Mouse (Mus musculus) lung, embryonic 15.5 days (tissue): Measurements from ENCODE around the gene Hlcs. TPM values are rescaled to one million over a fixed set of nuclear protein-coding genes. Genes with fewer than 3 reads are reported as not detected.
A peak's percentile ranks its signal among the peaks of the same experiment; 100 is the strongest.

Experiments used
- ATAC-seq: fragments of 200-750 bp; cut with Nextera tagmentation; 2 replicates; pipeline ENCODE4 v1.8.0; 2017; ENCODE audit warnings: moderate number of reproducible peaks, borderline replicate concordance; ENCODE audit not compliant: low FRiP score, low TSS enrichment; ENCODE audit errors: extremely low read depth
- H3K27ac ChIP-seq: fragments of 300-500 bp; sonication (generic); 2 replicates; pipeline ENCODE4 v1.5.1; 2015; ENCODE audit warnings: moderate library complexity, mild to moderate bottlenecking, inconsistent platforms
- H3K27me3 ChIP-seq: fragments of 300-500 bp; sonication (generic); 2 replicates; pipeline ENCODE4 v1.6.1; 2015; ENCODE audit warnings: inconsistent platforms
- H3K36me3 ChIP-seq: fragments of 300-500 bp; sonication (generic); 2 replicates; pipeline ENCODE4 v1.6.1; 2015; ENCODE audit warnings: inconsistent platforms
- H3K4me1 ChIP-seq: fragments of 300-500 bp; sonication (generic); 2 replicates; pipeline ENCODE4 v1.6.1; 2015; ENCODE audit warnings: inconsistent platforms
- H3K4me2 ChIP-seq: fragments of 300-500 bp; sonication (generic); 2 replicates; pipeline ENCODE4 v1.6.1; 2015; ENCODE audit warnings: inconsistent platforms, mild to moderate bottlenecking, moderate library complexity
- H3K4me3 ChIP-seq: fragments of 300-500 bp; sonication (generic); 2 replicates; pipeline ENCODE4 v1.5.1; 2015; ENCODE audit warnings: mild to moderate bottlenecking, inconsistent platforms
- H3K9ac ChIP-seq: fragments of 300-500 bp; sonication (generic); 2 replicates; pipeline ENCODE4 v1.6.1; 2015; ENCODE audit warnings: inconsistent platforms
- H3K9me3 ChIP-seq: fragments of 300-500 bp; sonication (generic); 2 replicates; pipeline ENCODE4 v1.6.1; 2016; ENCODE audit warnings: inconsistent platforms
- WGBS: fragments of 180-500 bp; shearing (Covaris S2); methylation state at CpG from one replicate; pipeline ENCODE4 v1.1.7; 2015; 5-methylcytosine and 5-hydroxymethylcytosine counted together
- polyA plus RNA-seq: library from polyadenylated mRNA; unstranded; fragments of >200 nt; fragmentation: Nextera tagmentation; extraction: Ambion mirVana; gene quantifications from 2 replicates; pipeline ENCODE4 v1.2.1, GENCODE M21; 2015

Hlcs gene
- polyA plus RNA-seq, 1 experiment from 2014 or later, result 9.1 TPM

- H3K36me3 ChIP-seq, result no peaks in the 10 kb centered on the region
- peaks cover 6% of the 10 kb centered on the region; the same call in 1 of the 2 replicates for H3K27me3 ChIP-seq
- no peak overlapping the region for H3K27ac ChIP-seq
- peak overlapping the region; percentile 41 for H3K4me2 ChIP-seq
- no peaks in the 10 kb centered on the region for H3K4me1 ChIP-seq
- H3K4me3 ChIP-seq, result no peak overlapping the region
- H3K9me3 ChIP-seq, result no peaks in the 10 kb centered on the region
- 12% methylated on average over 30 of the region's 30 CpGs for WGBS
- no peak overlapping the region for H3K9ac ChIP-seq
- peak; percentile 53; the same call in 1 of the 2 replicates for ATAC-seq
Observed at GRCm38 (mm10) chr16:94302274-94303202, 10.8 kb downstream of the Hlcs start.

DNA sequence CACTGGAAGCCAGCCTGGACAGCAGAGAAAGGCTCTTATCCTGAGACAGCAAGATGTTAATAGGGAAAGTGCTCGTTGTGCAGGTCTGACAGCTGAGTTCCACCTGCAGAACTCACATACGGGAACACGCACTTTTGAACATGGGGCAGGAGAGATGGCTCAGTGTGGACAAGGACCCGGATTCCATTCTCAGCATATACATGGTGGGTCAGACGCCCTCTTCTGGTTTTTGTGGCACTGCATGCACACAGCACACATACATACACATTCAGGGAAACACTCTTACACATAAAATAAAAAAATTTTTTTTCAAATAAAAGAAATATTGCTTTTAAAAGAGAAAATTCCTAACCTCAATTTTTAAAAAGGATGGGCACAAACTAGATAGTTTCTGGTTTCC, 11.7 kb downstream of the Hlcs start:
- no peak overlapping the region for H3K4me2 ChIP-seq
- no peak overlapping the region for H3K9ac ChIP-seq
- H3K27ac ChIP-seq, result no peak overlapping the region
- no peak for ATAC-seq
- no peaks in the 10 kb centered on the region for H3K9me3 ChIP-seq
- H3K4me1 ChIP-seq, result no peaks in the 10 kb centered on the region
- no peaks in the 10 kb centered on the region for H3K36me3 ChIP-seq
- H3K4me3 ChIP-seq, result no peak overlapping the region
- 72% methylated on average over 5 of the region's 5 CpGs for WGBS
- H3K27me3 ChIP-seq, result peaks cover 6% of the 10 kb centered on the region; the same call in 1 of the 2 replicates

DNA sequence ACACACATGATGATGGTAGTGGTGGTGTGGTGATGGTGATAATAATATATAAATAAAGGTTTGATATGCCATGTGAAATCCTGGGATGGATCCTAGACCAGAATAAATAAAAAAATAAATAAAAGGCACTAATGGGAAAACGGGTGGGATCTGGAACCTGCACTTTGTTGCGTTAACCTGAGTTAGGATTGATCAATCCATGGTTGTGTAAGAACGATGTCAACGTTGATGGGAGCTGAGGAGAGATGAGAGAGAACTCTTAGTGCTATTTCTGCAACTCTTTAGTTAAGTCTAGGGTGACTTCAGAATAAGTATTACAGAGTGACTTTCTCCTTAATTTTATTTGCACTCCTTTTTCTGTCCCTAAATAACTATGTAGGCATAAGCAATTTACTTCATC, 12.2 kb downstream of the Hlcs start:
- no peak overlapping the region for H3K9ac ChIP-seq
- WGBS, result 90% methylated on average over 4 of the region's 4 CpGs

DNA sequence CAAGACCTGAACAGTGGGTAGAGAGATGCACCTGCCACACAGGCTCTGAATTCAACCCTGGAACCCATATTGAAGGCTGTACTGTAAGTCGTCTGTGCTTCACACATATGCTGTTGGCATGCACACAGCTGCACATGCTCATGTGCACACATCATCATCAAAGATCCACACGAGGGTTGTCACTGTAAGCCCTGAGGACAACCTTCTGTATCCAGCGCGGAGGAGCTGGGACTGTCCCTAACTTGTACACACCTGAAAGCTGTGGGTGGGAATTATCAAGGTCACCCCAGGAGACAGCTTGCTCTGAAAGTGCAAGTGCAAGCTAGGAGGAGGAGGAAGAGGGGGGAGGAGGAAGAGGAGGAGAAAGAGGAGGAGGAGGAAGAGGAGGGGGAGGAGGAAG, 14.2 kb downstream of the Hlcs start:
- H3K9ac ChIP-seq, result no peak overlapping the region
- no peak overlapping the region for H3K27ac ChIP-seq
- H3K9me3 ChIP-seq, result no peaks in the 10 kb centered on the region
- WGBS, result 56% methylated on average over 4 of the region's 4 CpGs
- H3K4me1 ChIP-seq, result no peaks in the 10 kb centered on the region
- peaks cover 6% of the 10 kb centered on the region; the same call in 1 of the 2 replicates for H3K27me3 ChIP-seq
- H3K4me3 ChIP-seq, result no peak overlapping the region
- no peak for ATAC-seq
- no peaks in the 10 kb centered on the region for H3K36me3 ChIP-seq
- no peak overlapping the region for H3K4me2 ChIP-seq

More for the DNA sequence above, 12.2 kb downstream of the Hlcs start:
- Histone ChIP-seq H3K27me3 (peaks cover 6% of the 10 kb centered on the region; the same call in 1 of the 2 replicates), H3K4me2 (no peak overlapping the region), H3K4me1 (no peaks in the 10 kb centered on the region), H3K9me3 (no peaks in the 10 kb centered on the region), H3K36me3 (no peaks in the 10 kb centered on the region), H3K27ac (no peak overlapping the region), H3K4me3 (no peak overlapping the region)
- ATAC-seq, result no peak

GRCm38 (mm10) chr16:94298081-94298480, 15.3 kb downstream of the Hlcs start:
- Histone ChIP-seq H3K27me3 (peaks cover 4% of the 10 kb centered on the region; the same call in 1 of the 2 replicates), H3K4me3 (no peak overlapping the region), H3K4me2 (no peak overlapping the region), H3K9ac (no peak overlapping the region), H3K36me3 (no peaks in the 10 kb centered on the region), H3K27ac (no peak overlapping the region), H3K4me1 (no peaks in the 10 kb centered on the region), H3K9me3 (no peaks in the 10 kb centered on the region)
- 84% methylated on average over 5 of the region's 5 CpGs for WGBS
- ATAC-seq, result no peak

DNA sequence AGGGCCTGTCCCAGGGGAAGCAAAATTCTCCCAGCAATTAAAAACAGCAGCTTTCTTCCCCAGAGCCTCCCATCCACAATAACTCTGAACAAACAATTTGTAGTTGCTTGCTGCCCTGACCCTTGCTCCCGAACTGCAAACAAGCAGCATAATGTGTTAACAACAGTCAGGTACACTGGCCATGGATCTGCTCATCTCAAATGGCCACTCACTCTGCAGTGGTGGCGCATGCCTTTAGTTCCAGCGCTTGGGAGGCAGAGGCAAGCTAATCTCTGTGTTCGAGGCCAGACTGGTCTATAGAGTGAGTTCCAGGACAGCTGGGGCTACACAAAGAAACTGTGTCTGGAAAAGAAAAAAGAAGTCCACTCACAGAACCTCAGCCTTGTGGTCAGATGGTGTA, 22.2 kb downstream of the Hlcs start:
- Histone ChIP-seq H3K4me3 (no peak overlapping the region), H3K36me3 (no peaks in the 10 kb centered on the region), H3K27me3 (no peaks in the 10 kb centered on the region), H3K9ac (no peak overlapping the region), H3K9me3 (no peaks in the 10 kb centered on the region), H3K4me1 (peaks cover 13% of the 10 kb centered on the region), H3K4me2 (no peak overlapping the region), H3K27ac (no peak overlapping the region)
- 85% methylated on average over 4 of the region's 4 CpGs for WGBS
- no peak for ATAC-seq

DNA sequence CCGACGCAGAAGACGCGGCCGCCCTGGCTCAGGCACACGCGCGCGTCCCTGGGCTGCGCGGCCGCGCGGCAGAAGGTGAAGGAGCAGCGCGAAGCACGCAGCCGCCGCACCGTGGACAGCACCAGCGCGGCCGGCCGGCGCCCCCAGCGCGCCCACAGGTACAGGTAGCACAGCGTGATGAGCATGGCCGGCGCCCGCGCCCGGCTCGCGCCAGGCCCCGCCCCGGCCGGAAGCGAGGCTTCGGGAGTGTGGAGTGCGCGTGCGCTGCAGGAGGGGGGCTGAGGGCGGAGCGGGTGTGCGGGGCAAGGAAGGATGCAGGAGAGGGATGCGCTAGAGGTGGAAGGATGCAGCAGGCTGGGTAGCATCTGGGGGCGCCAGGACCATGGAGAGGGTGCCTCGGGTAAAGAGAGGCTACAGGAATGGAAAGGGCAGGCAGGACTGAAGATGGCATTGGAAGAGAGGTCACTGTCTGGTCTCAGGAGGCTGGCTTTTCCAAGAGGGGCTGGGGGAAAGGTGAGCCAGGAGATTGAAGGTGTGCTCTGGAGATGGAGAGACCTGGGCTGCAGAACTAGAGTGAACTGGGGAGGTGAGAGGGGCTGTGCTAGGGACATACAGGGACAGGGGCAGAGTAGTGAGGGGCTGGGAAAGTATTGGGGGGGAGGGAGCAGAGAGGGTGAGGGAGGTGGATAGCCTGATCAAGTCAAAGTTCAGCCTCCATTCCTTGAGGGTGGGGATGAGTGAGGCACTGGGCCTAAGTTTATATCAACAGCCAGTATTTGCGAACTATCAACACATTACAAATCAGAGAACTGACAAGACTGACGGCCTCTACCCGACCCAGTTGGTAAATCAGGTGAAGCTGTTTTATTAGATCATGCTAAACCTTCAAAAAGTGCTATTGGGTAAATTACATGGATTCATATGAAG, 23.0 kb downstream of the Hlcs start:
- Histone ChIP-seq H3K4me1 (peaks cover 13% of the 10 kb centered on the region), H3K9ac (peak overlapping the region; percentile 78), H3K27ac (peak overlapping the region; percentile 25), H3K36me3 (no peaks in the 10 kb centered on the region), H3K27me3 (no peaks in the 10 kb centered on the region), H3K9me3 (no peaks in the 10 kb centered on the region), H3K4me3 (peak overlapping the region; percentile 85), H3K4me2 (peak overlapping the region; percentile 97)
- peak; percentile 91 for ATAC-seq
- WGBS, result 5% methylated on average over 52 of the region's 52 CpGs

GRCm38 (mm10) chr16:94289138-94290072, 24.0 kb downstream of the Hlcs start:
- 9% methylated on average over 39 of the region's 39 CpGs for WGBS
- Histone ChIP-seq H3K4me3 (peak overlapping the region; percentile 85), H3K9me3 (no peaks in the 10 kb centered on the region), H3K4me1 (peaks cover 13% of the 10 kb centered on the region), H3K36me3 (no peaks in the 10 kb centered on the region), H3K27me3 (no peaks in the 10 kb centered on the region), H3K27ac (peak overlapping the region; percentile 25), H3K9ac (peak overlapping the region; percentile 78), H3K4me2 (peak overlapping the region; percentile 97)
- peak; percentile 50 for ATAC-seq

GRCm38 (mm10) chr16:94287826-94288225, 25.5 kb downstream of the Hlcs start:
- Histone ChIP-seq H3K27me3 (no peaks in the 10 kb centered on the region), H3K9ac (no peak overlapping the region), H3K4me3 (no peak overlapping the region), H3K9me3 (no peaks in the 10 kb centered on the region), H3K4me2 (no peak overlapping the region), H3K27ac (no peak overlapping the region), H3K4me1 (peaks cover 13% of the 10 kb centered on the region), H3K36me3 (no peaks in the 10 kb centered on the region)
- 53% methylated on average over 9 of the region's 9 CpGs for WGBS
- ATAC-seq, result no peak

DNA sequence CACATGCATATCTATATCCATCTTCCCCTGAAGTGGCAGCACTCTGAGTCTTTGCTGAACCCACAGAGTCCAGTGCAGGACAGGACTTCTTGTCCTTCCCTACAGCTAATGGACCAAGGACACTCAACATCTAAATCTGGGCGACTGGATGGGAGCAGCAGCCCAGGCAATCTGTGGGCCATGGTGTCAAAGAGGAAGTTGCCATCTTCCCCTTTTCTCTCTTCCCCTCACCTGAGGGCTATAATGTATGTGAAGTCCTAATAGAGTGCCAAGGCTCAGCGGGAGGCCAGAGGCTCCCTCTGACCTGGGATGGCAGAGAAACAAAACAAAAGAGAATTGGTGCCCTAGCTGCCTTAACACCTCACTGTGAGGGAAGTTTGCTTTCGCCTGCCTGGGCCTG, 29.4 kb downstream of the Hlcs start:
- Histone ChIP-seq H3K4me3 (no peak overlapping the region), H3K36me3 (no peaks in the 10 kb centered on the region), H3K27me3 (no peaks in the 10 kb centered on the region), H3K4me2 (no peak overlapping the region), H3K4me1 (0 out of 2 replicates have a peak, but pooled peaks cover under 1% of the 10 kb centered on the region), H3K9me3 (no peaks in the 10 kb centered on the region), H3K27ac (no peak overlapping the region), H3K9ac (no peak overlapping the region)
- 84% methylated on average over 3 of the region's 3 CpGs for WGBS
- ATAC-seq, result no peak

DNA sequence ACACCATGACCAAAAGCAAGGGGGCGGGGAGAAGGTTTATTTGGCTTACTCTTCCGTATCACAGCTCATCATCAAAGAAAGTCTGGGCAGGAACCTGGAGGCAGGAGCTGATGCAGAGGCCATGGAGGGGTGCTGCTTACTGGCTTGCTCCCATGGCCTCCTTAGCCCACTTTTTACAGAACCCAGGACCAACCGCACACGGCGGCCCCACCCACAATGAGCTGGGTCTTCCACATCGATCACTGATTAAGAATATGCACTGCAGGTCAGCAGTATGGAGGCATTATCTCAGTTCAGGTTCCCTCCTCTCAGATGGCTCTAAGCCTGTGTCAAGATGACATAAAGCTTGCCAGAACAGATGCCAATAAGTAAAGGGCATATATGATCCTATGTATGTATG, 42.5 kb downstream of the Hlcs start:
- no peak overlapping the region for H3K4me3 ChIP-seq
- H3K36me3 ChIP-seq, result no peaks in the 10 kb centered on the region
- no peak for ATAC-seq
- 82% methylated on average over 6 of the region's 6 CpGs for WGBS
- H3K27me3 ChIP-seq, result no peaks in the 10 kb centered on the region
- no peak overlapping the region for H3K9ac ChIP-seq
- no peak overlapping the region for H3K4me2 ChIP-seq
- no peaks in the 10 kb centered on the region for H3K4me1 ChIP-seq
- H3K9me3 ChIP-seq, result no peaks in the 10 kb centered on the region
- H3K27ac ChIP-seq, result no peak overlapping the region
